In genomic region chr1:177795421-177796192, GRCm38 (mm10) we compare ENCODE assay signal across 8 mouse cellular contexts. TPM values are rescaled to one million over a fixed set of nuclear protein-coding genes. Genes with fewer than 3 reads are reported as not detected.
DNase-seq lines count a peak whose midpoint lies in the region; ATAC-seq and TF ChIP-seq lines count a peak whose summit lies in the region.

No protein-coding gene starts in this region.

- DNase-seq in cerebellum, adult 8-10 months, result no peak
- DNase-seq in urinary bladder, postnatal 10 days (ENCODE audit: low spot score), result peak; percentile 11
- no peak for DNase-seq in urinary bladder, adult 2 months (ENCODE audit: low spot score)
- peak; percentile 25 to 63 for DNase-seq in gastrocnemius, postnatal 4 days (ENCODE audit: low spot score in 2 of 2)
- DNase-seq in left cerebral cortex, adult 2 months (ENCODE audit: extremely low spot score in 1 of 2, low spot score in 2 of 2), result peak in 1 of 2 experiments; percentile 49
- DNase-seq in mesoderm, embryonic 11.5 days (ENCODE audit: low read depth, low spot score), result peak; percentile 64
- peak; percentile 57 for DNase-seq in urinary bladder, postnatal 25 days (ENCODE audit: low spot score)

- ATAC-seq in cerebellum, adult (ENCODE audit: insufficient number of reproducible peaks, low FRiP score, low TSS enrichment), result peak; percentile 11

- peak overlapping the region; percentile 83 for H3K27ac ChIP-seq in left cerebral cortex, adult 2 months

- intact Hi-C loops in left cerebral cortex, adult 2 months (cut with DNase I), result loop anchor here (2.0 to 10.0 kb wide), 2 partner anchors 187 to 389 kb away; partner anchors contain the start of genes Catspere2 and Desi2

- H3K4me3 ChIP-seq in left cerebral cortex, adult 2 months, result peak overlapping the region; percentile 98

- TF ChIP-seq CTCF in left cerebral cortex, adult 2 months (IDR thresholded peaks at IDR 0.05), result no peak

RNA-seq across cellular contexts. Expression of gene Adss, which starts 0.7 kb away (rescaled TPM):
- 39.2 and 42.5 TPM in 2 replicates for polyA plus RNA-seq in urinary bladder, adult 2 months (2012; rRNA removed)
- total RNA-seq in gastrocnemius, postnatal 4 days (2021), result 10 to 100 TPM; 26.2 to 27.6 TPM
- total RNA-seq in left cerebral cortex, adult 2 months (2021), result 10 to 100 TPM; 67.1 to 71.4 TPM

Comparison
In these comparisons a context has a peak if more than half of its experiments do, and no peak if none do; other contexts are left out.
1. DNase-seq: peak in urinary bladder, postnatal 10 days (single experiment), gastrocnemius, postnatal 4 days (2 of 2), mesoderm, embryonic 11.5 days (single experiment) and urinary bladder, postnatal 25 days (single experiment); none in cerebellum, adult 8-10 months (single experiment) and urinary bladder, adult 2 months (single experiment).